Mouse (Mus musculus) heart, adult 2 months (tissue): ENCODE measurements at regions not wholly inside any gene's neighbourhood (a gene's known extent, or its start where the extent isn't known, plus 50 kb on each side); places are given as distances from the start of the nearest gene placed in this dataset.

ENCODE experiments used
- CTCF ChIP-seq: fragments of 200-600 bp; IDR thresholded peaks from 2 replicates; pipeline ENCODE4 v1.8.1; 2022; ENCODE audit warnings: antibody characterized with exemption, mild to moderate bottlenecking, moderate library complexity
- EP300 ChIP-seq: fragments of 200-500 bp; IDR thresholded peaks from 2 replicates; pipeline ENCODE4 v1.6.1; 2011; ENCODE audit warnings: low read depth, low read length, control low read depth; ENCODE audit not compliant: insufficient read depth

DNA sequence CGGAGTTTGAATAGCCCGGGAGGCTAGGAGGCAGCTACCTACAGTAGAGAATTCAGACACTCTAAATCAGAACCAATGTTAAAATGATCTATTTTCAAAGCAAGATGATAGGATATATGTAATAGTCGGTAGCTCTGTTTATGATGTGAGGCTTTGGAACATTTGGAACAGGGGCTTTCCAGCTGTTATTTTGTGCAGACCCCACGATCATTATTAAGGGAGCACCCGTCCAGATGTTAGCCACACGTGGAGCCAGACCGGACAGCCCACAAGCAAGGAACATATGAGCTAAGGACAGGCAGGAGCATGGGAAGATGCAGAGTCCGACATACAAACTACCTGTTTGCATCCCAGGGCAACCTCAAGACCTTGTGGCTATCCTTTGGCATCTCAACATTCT lies 74.3 kb upstream of the Cpm start:
- no peak for TF ChIP-seq EP300
- TF ChIP-seq CTCF, result no peak
